Mouse (Mus musculus): ENCODE measurements around the gene Echdc2. TPM values are rescaled to one million over a fixed set of nuclear protein-coding genes. Genes with fewer than 3 reads are reported as not detected.
A peak's percentile ranks its signal among the peaks of the same experiment; 100 is the strongest.

Echdc2 gene
- polyA plus RNA-seq, 1 experiment: 220 TPM

DNA sequence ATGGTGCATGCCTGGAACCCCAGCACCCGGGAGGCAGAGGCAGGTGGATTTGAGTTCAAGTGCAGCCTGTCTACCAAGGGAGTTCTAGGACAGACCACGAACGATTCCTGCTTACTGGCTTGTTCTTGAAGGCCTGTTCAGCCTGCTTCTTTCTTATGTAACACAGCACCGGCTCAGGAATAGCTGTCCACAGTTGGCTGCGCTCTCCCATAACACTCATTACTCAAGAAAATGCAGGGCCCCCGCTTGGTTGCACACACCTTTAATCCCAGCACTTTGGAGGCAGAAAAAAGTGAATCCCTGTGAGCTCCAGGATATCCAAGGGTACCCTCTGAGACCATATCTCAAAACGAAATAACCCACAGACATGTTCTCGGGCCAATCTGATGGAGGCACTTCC lies 3.3 kb upstream of the Echdc2 start:
- Histone ChIP-seq H3K27ac (ENCODE audit: insufficient read depth, low read depth, low read length) (no peak overlapping the region), H3K27me3 (replicated peaks; ENCODE audit: control insufficient read depth, insufficient read depth, low read length) (no peaks in the 10 kb centered on the region), H3K36me3 (ENCODE audit: control insufficient read depth, insufficient read depth, low read length) (no peaks in the 10 kb centered on the region), H3K4me1 (ENCODE audit: control insufficient read depth, insufficient read depth, low read length) (no peaks in the 10 kb centered on the region), H3K4me3 (ENCODE audit: insufficient read depth, low read depth, low read length) (no peak overlapping the region)
- 74% methylated on average over 8 of the region's 8 CpGs for WGBS
- peak; percentile 59 for DNase-seq
- TF ChIP-seq CTCF (conservative IDR thresholded peaks at IDR 0.05; ENCODE audit: insufficient read depth, insufficient read length, low read depth, low read length): no peak
- no peak for TF ChIP-seq POLR2A (IDR thresholded peaks at IDR 0.05; ENCODE audit: low read depth, low read length)

DNA sequence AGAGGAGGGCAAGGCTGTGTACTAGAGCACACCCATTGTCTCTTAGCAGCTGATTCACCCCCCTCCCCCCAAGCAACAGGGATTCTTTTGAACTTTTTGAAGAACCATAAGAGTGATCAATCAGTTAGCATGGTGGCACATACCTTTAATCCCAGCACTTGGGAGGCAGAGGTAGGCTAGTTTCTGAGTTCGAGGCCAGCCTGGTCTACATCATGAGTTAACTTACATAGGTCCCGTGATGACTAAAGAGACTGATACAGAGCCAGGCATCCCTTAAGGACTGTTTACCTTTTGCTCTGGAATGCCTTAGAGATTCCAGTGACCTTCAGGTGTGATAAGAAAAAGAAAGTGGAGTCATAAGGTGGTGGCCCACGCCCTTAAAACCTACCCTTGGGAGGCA lies 1.9 kb upstream of the Echdc2 start:
- no peaks in the 10 kb centered on the region for H3K36me3 ChIP-seq (ENCODE audit: control insufficient read depth, insufficient read depth, low read length)
- 93% methylated on average over 3 of the region's 3 CpGs for WGBS
- no peak for TF ChIP-seq CTCF (conservative IDR thresholded peaks at IDR 0.05; ENCODE audit: insufficient read depth, insufficient read length, low read depth, low read length)
- TF ChIP-seq POLR2A (IDR thresholded peaks at IDR 0.05; ENCODE audit: low read depth, low read length): no peak
- H3K4me3 ChIP-seq (ENCODE audit: insufficient read depth, low read depth, low read length): no peak overlapping the region
- H3K4me1 ChIP-seq (ENCODE audit: control insufficient read depth, insufficient read depth, low read length): no peaks in the 10 kb centered on the region
- no peak for DNase-seq
- H3K27ac ChIP-seq (ENCODE audit: insufficient read depth, low read depth, low read length): no peak overlapping the region
- no peaks in the 10 kb centered on the region for H3K27me3 ChIP-seq (replicated peaks; ENCODE audit: control insufficient read depth, insufficient read depth, low read length)

DNA sequence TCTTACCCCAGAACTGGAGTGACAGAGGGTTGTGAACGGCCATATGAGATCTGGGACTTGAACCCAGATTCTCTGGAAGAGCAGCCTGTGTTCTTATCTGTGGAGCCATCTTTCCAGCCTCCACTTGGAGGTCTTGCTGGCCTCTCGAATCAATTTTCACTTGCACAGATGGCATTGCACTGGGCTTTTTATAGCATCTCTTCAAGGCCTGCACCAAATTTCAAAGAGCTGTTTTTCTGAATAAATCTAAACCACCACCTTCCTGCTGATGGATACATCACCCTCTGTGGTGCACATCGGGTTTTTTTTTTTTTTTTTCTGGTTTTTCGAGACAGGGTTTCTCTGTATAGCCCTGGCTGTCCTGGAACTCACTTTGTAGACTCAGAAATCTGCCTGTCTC lies 1.6 kb downstream of the Echdc2 start:
- no peaks in the 10 kb centered on the region for H3K27me3 ChIP-seq (replicated peaks; ENCODE audit: control insufficient read depth, insufficient read depth, low read length)
- WGBS: 76% methylated on average over 4 of the region's 4 CpGs
- TF ChIP-seq POLR2A (IDR thresholded peaks at IDR 0.05; ENCODE audit: low read depth, low read length) (no peak), CTCF (conservative IDR thresholded peaks at IDR 0.05; ENCODE audit: insufficient read depth, insufficient read length, low read depth, low read length) (no peak)
- no peaks in the 10 kb centered on the region for H3K4me1 ChIP-seq (ENCODE audit: control insufficient read depth, insufficient read depth, low read length)
- DNase-seq: no peak
- H3K36me3 ChIP-seq (ENCODE audit: control insufficient read depth, insufficient read depth, low read length): no peaks in the 10 kb centered on the region
- no peak overlapping the region for H3K4me3 ChIP-seq (ENCODE audit: insufficient read depth, low read depth, low read length)
- no peak overlapping the region for H3K27ac ChIP-seq (ENCODE audit: insufficient read depth, low read depth, low read length)

DNA sequence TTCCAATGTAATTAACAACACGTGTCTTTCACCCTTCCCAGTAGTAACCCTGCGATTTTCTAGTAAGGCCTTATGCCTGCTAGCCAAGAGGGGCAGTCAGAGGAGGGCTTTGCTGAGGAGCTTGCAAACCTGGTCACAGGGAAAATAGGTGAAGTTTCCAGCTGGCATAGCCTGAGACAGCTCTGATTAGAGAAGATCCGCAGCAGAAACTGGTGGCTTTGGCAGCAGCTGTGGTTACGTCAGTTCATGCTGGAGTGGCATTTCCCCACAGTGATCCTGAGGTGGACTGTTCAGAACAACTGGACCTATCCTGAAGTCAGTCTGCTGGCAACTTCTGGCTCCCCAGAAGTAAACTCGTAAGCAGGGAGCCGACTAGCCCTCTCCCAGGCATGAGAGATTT lies 2.8 kb downstream of the Echdc2 start:
- Histone ChIP-seq H3K36me3 (ENCODE audit: control insufficient read depth, insufficient read depth, low read length) (no peaks in the 10 kb centered on the region), H3K4me1 (ENCODE audit: control insufficient read depth, insufficient read depth, low read length) (no peaks in the 10 kb centered on the region), H3K4me3 (ENCODE audit: insufficient read depth, low read depth, low read length) (no peak overlapping the region), H3K27me3 (replicated peaks; ENCODE audit: control insufficient read depth, insufficient read depth, low read length) (no peaks in the 10 kb centered on the region), H3K27ac (ENCODE audit: insufficient read depth, low read depth, low read length) (no peak overlapping the region)
- WGBS: 81% methylated on average over 6 of the region's 6 CpGs
- TF ChIP-seq CTCF (conservative IDR thresholded peaks at IDR 0.05; ENCODE audit: insufficient read depth, insufficient read length, low read depth, low read length) (no peak), POLR2A (IDR thresholded peaks at IDR 0.05; ENCODE audit: low read depth, low read length) (no peak)
- no peak for DNase-seq

DNA sequence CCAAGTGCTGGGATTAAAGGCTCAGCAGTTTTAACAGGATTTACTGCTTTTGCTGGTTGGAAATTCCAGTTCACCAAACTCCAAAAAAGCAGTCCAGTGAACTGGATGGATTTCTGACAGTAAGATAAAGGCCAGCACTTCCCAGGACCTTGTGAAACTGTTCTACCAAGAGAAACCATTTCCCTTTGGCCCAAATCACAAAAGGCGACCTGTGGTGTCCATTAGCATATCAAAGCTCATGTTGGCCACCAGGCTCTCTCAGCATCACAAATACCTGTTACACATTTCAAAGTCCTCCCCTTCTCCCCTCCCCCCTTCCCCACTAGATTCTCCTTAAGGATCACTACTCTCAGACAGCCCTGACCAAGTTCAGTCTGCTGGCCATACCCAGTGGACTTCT lies 17.0 kb downstream of the Echdc2 start:
- no peaks in the 10 kb centered on the region for H3K27me3 ChIP-seq (replicated peaks; ENCODE audit: control insufficient read depth, insufficient read depth, low read length)
- no peak for DNase-seq
- 80% methylated on average over 1 of the region's 1 CpGs for WGBS
- no peak overlapping the region for H3K4me3 ChIP-seq (ENCODE audit: insufficient read depth, low read depth, low read length)
- H3K27ac ChIP-seq (ENCODE audit: insufficient read depth, low read depth, low read length): no peak overlapping the region
- H3K36me3 ChIP-seq (ENCODE audit: control insufficient read depth, insufficient read depth, low read length): peaks cover 1% of the 10 kb centered on the region; the same call in 1 of the 2 replicates
- TF ChIP-seq POLR2A (IDR thresholded peaks at IDR 0.05; ENCODE audit: low read depth, low read length): no peak
- TF ChIP-seq CTCF (conservative IDR thresholded peaks at IDR 0.05; ENCODE audit: insufficient read depth, insufficient read length, low read depth, low read length): no peak
- no peaks in the 10 kb centered on the region for H3K4me1 ChIP-seq (ENCODE audit: control insufficient read depth, insufficient read depth, low read length)

DNA sequence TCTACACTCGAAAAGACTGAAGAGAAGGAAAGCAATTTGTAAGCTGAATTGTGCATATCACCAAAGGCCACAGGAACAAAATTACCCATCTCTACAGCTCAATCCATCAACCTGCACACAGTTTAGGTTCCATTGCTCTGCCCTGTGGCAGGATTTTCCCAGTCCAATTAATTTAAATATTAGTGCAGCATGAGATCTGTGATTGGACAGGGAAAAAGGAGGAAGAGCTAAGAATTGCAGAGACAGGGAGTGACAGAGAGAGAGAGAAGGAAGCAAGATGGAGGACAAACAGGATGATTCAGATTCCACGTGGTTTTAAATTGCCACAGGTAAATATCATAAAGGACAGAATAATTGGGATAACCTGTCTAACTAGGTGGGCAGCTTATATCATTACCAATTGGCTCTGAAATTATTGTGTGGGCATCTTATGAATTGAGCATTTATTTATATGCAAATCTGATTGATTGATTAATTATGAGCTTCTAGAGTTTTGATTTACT lies 27.6 kb downstream of the Echdc2 start:
- WGBS: 75% methylated on average over 2 of the region's 2 CpGs
- DNase-seq: no peak
- H3K27me3 ChIP-seq (replicated peaks; ENCODE audit: control insufficient read depth, insufficient read depth, low read length): no peaks in the 10 kb centered on the region
- H3K27ac ChIP-seq (ENCODE audit: insufficient read depth, low read depth, low read length): no peak overlapping the region
- TF ChIP-seq CTCF (conservative IDR thresholded peaks at IDR 0.05; ENCODE audit: insufficient read depth, insufficient read length, low read depth, low read length): no peak
- TF ChIP-seq POLR2A (IDR thresholded peaks at IDR 0.05; ENCODE audit: low read depth, low read length): no peak
- no peaks in the 10 kb centered on the region for H3K36me3 ChIP-seq (ENCODE audit: control insufficient read depth, insufficient read depth, low read length)
- H3K4me3 ChIP-seq (ENCODE audit: insufficient read depth, low read depth, low read length): no peak overlapping the region
- H3K4me1 ChIP-seq (ENCODE audit: control insufficient read depth, insufficient read depth, low read length): no peaks in the 10 kb centered on the region

DNA sequence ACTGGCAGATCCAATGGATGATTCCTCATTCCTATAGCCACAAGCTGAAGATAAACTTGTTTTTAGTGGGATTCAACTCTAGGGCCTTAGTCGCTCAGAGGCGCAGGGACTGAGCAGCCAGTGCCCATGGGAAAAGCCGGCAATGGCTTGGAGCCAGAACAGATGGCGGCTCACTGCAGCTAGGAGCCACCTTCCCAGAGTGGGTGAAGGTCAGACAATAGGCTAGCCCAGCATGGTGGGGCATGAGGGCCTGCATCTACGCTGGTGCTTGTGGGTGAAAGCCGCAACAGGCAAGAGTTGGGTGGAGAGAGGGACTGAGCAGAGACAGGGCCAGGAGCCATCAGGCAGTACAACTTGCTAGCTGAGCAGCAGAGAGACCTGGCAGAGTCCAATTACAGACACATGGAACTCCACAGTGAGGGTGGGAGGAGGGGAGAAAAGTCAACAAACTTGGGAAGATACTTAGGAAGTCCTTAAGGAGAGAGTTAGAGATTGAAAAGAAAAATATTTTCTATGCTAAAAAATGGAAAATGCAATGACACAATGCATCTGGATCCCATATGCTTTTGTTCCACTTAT lies 31.1 kb downstream of the Echdc2 start:
- 73% methylated on average over 6 of the region's 6 CpGs for WGBS
- Histone ChIP-seq H3K4me3 (ENCODE audit: insufficient read depth, low read depth, low read length) (no peak overlapping the region), H3K4me1 (ENCODE audit: control insufficient read depth, insufficient read depth, low read length) (no peaks in the 10 kb centered on the region), H3K36me3 (ENCODE audit: control insufficient read depth, insufficient read depth, low read length) (no peaks in the 10 kb centered on the region), H3K27ac (ENCODE audit: insufficient read depth, low read depth, low read length) (no peak overlapping the region), H3K27me3 (replicated peaks; ENCODE audit: control insufficient read depth, insufficient read depth, low read length) (no peaks in the 10 kb centered on the region)
- no peak for DNase-seq
- TF ChIP-seq POLR2A (IDR thresholded peaks at IDR 0.05; ENCODE audit: low read depth, low read length): no peak
- no peak for TF ChIP-seq CTCF (conservative IDR thresholded peaks at IDR 0.05; ENCODE audit: insufficient read depth, insufficient read length, low read depth, low read length)

Data from kidney, adult 2 months (tissue).